Mouse (Mus musculus) liver, embryonic 12.5 days (tissue): ENCODE data around the gene Zfhx3. TPM values are rescaled to one million over a fixed set of nuclear protein-coding genes. Genes with fewer than 3 reads are reported as not detected.

Experiments used
- ATAC-seq: fragments of 200-750 bp; cut with Nextera tagmentation; 2 replicates; pipeline ENCODE4 v1.8.0; 2017; ENCODE audit warnings: moderate number of reproducible peaks, mild to moderate bottlenecking, moderate library complexity
- H3K27ac ChIP-seq: fragments of 300-500 bp; sonication (generic); 2 replicates; pipeline ENCODE4 v1.5.1; 2016; ENCODE audit warnings: mild to moderate bottlenecking
- H3K27me3 ChIP-seq: fragments of 300-500 bp; sonication (generic); replicated peaks from 2 replicates; pipeline ENCODE4 v1.6.1; 2016; ENCODE audit warnings: mild to moderate bottlenecking, moderate library complexity
- H3K36me3 ChIP-seq: fragments of 300-500 bp; sonication (generic); 2 replicates; pipeline ENCODE4 v1.6.1; 2016; ENCODE audit warnings: mild to moderate bottlenecking, moderate library complexity
- H3K4me1 ChIP-seq: fragments of 300-500 bp; sonication (generic); 2 replicates; pipeline ENCODE4 v1.6.1; 2016
- H3K4me2 ChIP-seq: fragments of 300-500 bp; sonication (generic); 2 replicates; pipeline ENCODE4 v1.6.1; 2016; ENCODE audit warnings: mild to moderate bottlenecking, moderate library complexity
- H3K4me3 ChIP-seq: fragments of 300-500 bp; sonication (generic); 2 replicates; pipeline ENCODE4 v1.5.1; 2016; ENCODE audit warnings: mild to moderate bottlenecking, moderate library complexity
- H3K9ac ChIP-seq: fragments of 300-500 bp; sonication (generic); 2 replicates; pipeline ENCODE4 v1.6.1; 2016; ENCODE audit warnings: mild to moderate bottlenecking, moderate library complexity
- H3K9me3 ChIP-seq: fragments of 300-500 bp; sonication (generic); replicated peaks from 2 replicates; pipeline ENCODE4 v1.6.1; 2016; ENCODE audit warnings: mild to moderate bottlenecking, moderate library complexity
- WGBS: fragments of 180-500 bp; shearing (Covaris S2); methylation state at CpG from one replicate; pipeline ENCODE4 v1.1.7; 2016; ENCODE audit not compliant: insufficient replicate concordance; 5-methylcytosine and 5-hydroxymethylcytosine counted together
- polyA plus RNA-seq: library from polyadenylated mRNA; unstranded; fragments of >200 nt; fragmentation: Nextera tagmentation; extraction: Ambion mirVana; gene quantifications from 2 replicates; pipeline ENCODE4 v1.2.1, GENCODE M21; 2016

Gene Zfhx3
- polyA plus RNA-seq, 1 experiment from 2014 or later, result 2.4 TPM

GRCm38 (mm10) chr8:108068195-108068594 is 125.8 kb downstream of the Zfhx3 start:
- H3K27ac ChIP-seq, result no peak overlapping the region
- H3K4me1 ChIP-seq, result no peaks in the 10 kb centered on the region
- H3K36me3 ChIP-seq, result no peaks in the 10 kb centered on the region
- H3K27me3 ChIP-seq, result no peaks in the 10 kb centered on the region
- H3K9ac ChIP-seq, result no peak overlapping the region
- ATAC-seq, result no peak
- 48% methylated on average over 8 of the region's 8 CpGs for WGBS
- H3K4me3 ChIP-seq, result no peak overlapping the region
- no peak overlapping the region for H3K4me2 ChIP-seq
- no peaks in the 10 kb centered on the region for H3K9me3 ChIP-seq

GRCm38 (mm10) chr8:108070438-108070837 is 128.0 kb downstream of the Zfhx3 start:
- Histone ChIP-seq H3K4me3 (no peak overlapping the region), H3K27me3 (no peaks in the 10 kb centered on the region), H3K4me1 (no peaks in the 10 kb centered on the region), H3K9me3 (no peaks in the 10 kb centered on the region), H3K27ac (no peak overlapping the region), H3K36me3 (no peaks in the 10 kb centered on the region), H3K4me2 (no peak overlapping the region), H3K9ac (no peak overlapping the region)
- WGBS, result 78% methylated on average over 4 of the region's 4 CpGs
- ATAC-seq, result no peak

- 61% methylated on average over 2 of the region's 2 CpGs for WGBS
- ATAC-seq, result no peak
- H3K36me3 ChIP-seq, result no peaks in the 10 kb centered on the region
- no peaks in the 10 kb centered on the region for H3K9me3 ChIP-seq
- no peak overlapping the region for H3K27ac ChIP-seq
- no peak overlapping the region for H3K4me2 ChIP-seq
- no peak overlapping the region for H3K9ac ChIP-seq
- no peak overlapping the region for H3K4me3 ChIP-seq
- H3K4me1 ChIP-seq, result no peaks in the 10 kb centered on the region
- no peaks in the 10 kb centered on the region for H3K27me3 ChIP-seq
Measured at GRCm38 (mm10) chr8:108072126-108072746, 129.8 kb downstream of the Zfhx3 start.

GRCm38 (mm10) chr8:108072853-108073252 is 130.4 kb downstream of the Zfhx3 start:
- no peak overlapping the region for H3K4me2 ChIP-seq
- H3K27me3 ChIP-seq, result no peaks in the 10 kb centered on the region
- no peak overlapping the region for H3K4me3 ChIP-seq
- no peak overlapping the region for H3K9ac ChIP-seq
- H3K4me1 ChIP-seq, result no peaks in the 10 kb centered on the region
- no peaks in the 10 kb centered on the region for H3K36me3 ChIP-seq
- no peak overlapping the region for H3K27ac ChIP-seq
- H3K9me3 ChIP-seq, result no peaks in the 10 kb centered on the region
- 74% methylated on average over 5 of the region's 5 CpGs for WGBS
- no peak for ATAC-seq

GRCm38 (mm10) chr8:108075176-108075575 is 132.7 kb downstream of the Zfhx3 start:
- H3K4me1 ChIP-seq, result no peaks in the 10 kb centered on the region
- H3K4me2 ChIP-seq, result no peak overlapping the region
- no peaks in the 10 kb centered on the region for H3K36me3 ChIP-seq
- H3K27me3 ChIP-seq, result no peaks in the 10 kb centered on the region
- H3K9me3 ChIP-seq, result no peaks in the 10 kb centered on the region
- no peak overlapping the region for H3K9ac ChIP-seq
- H3K4me3 ChIP-seq, result no peak overlapping the region
- no peak overlapping the region for H3K27ac ChIP-seq
- 64% methylated on average over 5 of the region's 5 CpGs for WGBS
- ATAC-seq, result no peak

- Histone ChIP-seq H3K27ac (no peak overlapping the region), H3K4me1 (no peaks in the 10 kb centered on the region), H3K4me2 (no peak overlapping the region), H3K9ac (no peak overlapping the region), H3K36me3 (no peaks in the 10 kb centered on the region), H3K27me3 (no peaks in the 10 kb centered on the region), H3K4me3 (no peak overlapping the region), H3K9me3 (no peaks in the 10 kb centered on the region)
- ATAC-seq, result no peak
- WGBS, result 91% methylated on average over 4 of the region's 4 CpGs
Measured at GRCm38 (mm10) chr8:108078726-108079125, 136.3 kb downstream of the Zfhx3 start.

- no peaks in the 10 kb centered on the region for H3K4me1 ChIP-seq
- no peak for ATAC-seq
- no peak overlapping the region for H3K4me2 ChIP-seq
- H3K36me3 ChIP-seq, result no peaks in the 10 kb centered on the region
- no peak overlapping the region for H3K9ac ChIP-seq
- WGBS, result 53% methylated on average over 4 of the region's 4 CpGs
- H3K27ac ChIP-seq, result no peak overlapping the region
- H3K9me3 ChIP-seq, result no peaks in the 10 kb centered on the region
- no peak overlapping the region for H3K4me3 ChIP-seq
- H3K27me3 ChIP-seq, result no peaks in the 10 kb centered on the region
Measured at GRCm38 (mm10) chr8:108086913-108087312, 144.5 kb downstream of the Zfhx3 start.

GRCm38 (mm10) chr8:108089632-108090031 is 147.2 kb downstream of the Zfhx3 start:
- no peaks in the 10 kb centered on the region for H3K4me1 ChIP-seq
- ATAC-seq, result no peak
- 63% methylated on average over 5 of the region's 5 CpGs for WGBS
- H3K4me3 ChIP-seq, result no peak overlapping the region
- no peaks in the 10 kb centered on the region for H3K36me3 ChIP-seq
- no peak overlapping the region for H3K27ac ChIP-seq
- no peak overlapping the region for H3K4me2 ChIP-seq
- no peak overlapping the region for H3K9ac ChIP-seq
- H3K27me3 ChIP-seq, result no peaks in the 10 kb centered on the region
- H3K9me3 ChIP-seq, result no peaks in the 10 kb centered on the region

- 74% methylated on average over 13 of the region's 13 CpGs for WGBS
- ATAC-seq, result no peak
Measured at GRCm38 (mm10) chr8:108098598-108098997, 156.2 kb downstream of the Zfhx3 start.

GRCm38 (mm10) chr8:108101131-108101530 is 158.7 kb downstream of the Zfhx3 start:
- Histone ChIP-seq H3K36me3 (no peaks in the 10 kb centered on the region), H3K4me1 (no peaks in the 10 kb centered on the region), H3K9me3 (no peaks in the 10 kb centered on the region), H3K4me3 (no peak overlapping the region), H3K9ac (no peak overlapping the region), H3K27ac (no peak overlapping the region), H3K4me2 (no peak overlapping the region), H3K27me3 (no peaks in the 10 kb centered on the region)
- WGBS, result 54% methylated on average over 8 of the region's 8 CpGs
- ATAC-seq, result no peak

More at GRCm38 (mm10) chr8:108098598-108098997, 156.2 kb downstream of the Zfhx3 start:
- H3K4me1 ChIP-seq, result no peaks in the 10 kb centered on the region
- H3K9ac ChIP-seq, result no peak overlapping the region
- no peaks in the 10 kb centered on the region for H3K9me3 ChIP-seq
- H3K36me3 ChIP-seq, result no peaks in the 10 kb centered on the region
- no peaks in the 10 kb centered on the region for H3K27me3 ChIP-seq
- H3K4me3 ChIP-seq, result no peak overlapping the region
- no peak overlapping the region for H3K27ac ChIP-seq
- no peak overlapping the region for H3K4me2 ChIP-seq

- no peaks in the 10 kb centered on the region for H3K4me1 ChIP-seq
- H3K27me3 ChIP-seq, result no peaks in the 10 kb centered on the region
- WGBS, result 64% methylated on average over 16 of the region's 16 CpGs
- no peaks in the 10 kb centered on the region for H3K36me3 ChIP-seq
- no peak overlapping the region for H3K27ac ChIP-seq
- H3K9me3 ChIP-seq, result no peaks in the 10 kb centered on the region
- ATAC-seq, result no peak
- H3K4me3 ChIP-seq, result no peak overlapping the region
- no peak overlapping the region for H3K9ac ChIP-seq
- H3K4me2 ChIP-seq, result no peak overlapping the region
Measured at GRCm38 (mm10) chr8:108101978-108102865, 159.8 kb downstream of the Zfhx3 start.

GRCm38 (mm10) chr8:108104471-108105098 is 162.1 kb downstream of the Zfhx3 start:
- H3K27ac ChIP-seq, result no peak overlapping the region
- ATAC-seq, result no peak
- H3K36me3 ChIP-seq, result no peaks in the 10 kb centered on the region
- 47% methylated on average over 10 of the region's 10 CpGs for WGBS
- H3K9me3 ChIP-seq, result no peaks in the 10 kb centered on the region
- no peak overlapping the region for H3K4me3 ChIP-seq
- H3K9ac ChIP-seq, result no peak overlapping the region
- no peak overlapping the region for H3K4me2 ChIP-seq
- no peaks in the 10 kb centered on the region for H3K27me3 ChIP-seq
- H3K4me1 ChIP-seq, result no peaks in the 10 kb centered on the region
